Mouse (Mus musculus) CH12.LX (cell line): Measurements from ENCODE around the gene Slc25a26.

Experiments used
- BHLHE40 ChIP-seq: IDR thresholded peaks from 2 replicates; pipeline ENCODE4 v1.6.1; 2011; ENCODE audit warnings: mild to moderate bottlenecking, low read depth, low read length, improper control_type of control experiment
- CTCF ChIP-seq, 2 experiments: IDR thresholded peaks in 1 of 2; conservative IDR thresholded peaks in 1 of 2; 2 replicates each; pipeline ENCODE4 v1.5.1; 2011 to 2012; ENCODE audit warnings: low read depth in 2 of 2, low read length in 2 of 2, improper control_type of control experiment in 1 of 2, inconsistent platforms in 1 of 2, mild to moderate bottlenecking in 1 of 2, moderate library complexity in 1 of 2
- E2F4 ChIP-seq: IDR thresholded peaks from 2 replicates; pipeline ENCODE4 v1.6.1; 2011; ENCODE audit warnings: low read depth, low read length, improper control_type of control experiment; ENCODE audit not compliant: insufficient replicate concordance
- EP300 ChIP-seq: IDR thresholded peaks from 2 replicates; pipeline ENCODE4 v1.6.1; 2011; ENCODE audit warnings: low read length, improper control_type of control experiment
- JUND ChIP-seq: conservative IDR thresholded peaks from 2 replicates; pipeline ENCODE4 v1.6.1; 2011; ENCODE audit warnings: low read depth, low read length, improper control_type of control experiment
- MAX ChIP-seq: IDR thresholded peaks from 2 replicates; pipeline ENCODE4 v1.6.1; 2011; ENCODE audit warnings: low read length, improper control_type of control experiment
- POLR2A ChIP-seq: IDR thresholded peaks from 2 replicates; pipeline ENCODE4 v1.6.1; 2011; ENCODE audit warnings: low read depth, mild to moderate bottlenecking, improper control_type of control experiment, low read length
- POLR2AphosphoS2 ChIP-seq: IDR thresholded peaks from 2 replicates; pipeline ENCODE4 v1.6.1; 2011; ENCODE audit warnings: low read depth, low read length, improper control_type of control experiment
- RAD21 ChIP-seq: IDR thresholded peaks from 2 replicates; pipeline ENCODE4 v1.6.1; 2011; ENCODE audit warnings: low read depth, mild to moderate bottlenecking, low read length, improper control_type of control experiment, moderate library complexity
- RCOR1 ChIP-seq: conservative IDR thresholded peaks from 2 replicates; pipeline ENCODE4 v1.6.1; 2012; ENCODE audit warnings: low read depth, mild to moderate bottlenecking, inconsistent platforms, low read length, improper control_type of control experiment
- TCF12 ChIP-seq: IDR thresholded peaks from 2 replicates; pipeline ENCODE4 v1.6.1; 2014; ENCODE audit warnings: low read depth, mild to moderate bottlenecking, inconsistent platforms, low read length, improper control_type of control experiment
- USF2 ChIP-seq: conservative IDR thresholded peaks from 2 replicates; pipeline ENCODE4 v1.6.1; 2011; ENCODE audit warnings: low read depth, low read length, improper control_type of control experiment
- ZC3H11A ChIP-seq: IDR thresholded peaks from 2 replicates; pipeline ENCODE4 v1.6.1; 2012; ENCODE audit warnings: low read depth, mild to moderate bottlenecking, inconsistent platforms, low read length, improper control_type of control experiment
- ZKSCAN1 ChIP-seq: IDR thresholded peaks from 2 replicates; pipeline ENCODE4 v1.6.1; 2012; ENCODE audit warnings: low read depth, inconsistent platforms, low read length, improper control_type of control experiment, borderline replicate concordance

- TF ChIP-seq EP300 (no peak), E2F4 (no peak), CTCF (conservative IDR thresholded peaks at IDR 0.05 in 1 of 2, IDR thresholded peaks at IDR 0.05 in 1 of 2; ENCODE audit: low read depth in 2 of 2, low read length in 2 of 2) (no peak), RAD21 (no peak), USF2 (no peak), POLR2A (no peak), RCOR1 (no peak), JUND (no peak), MAX (no peak), ZKSCAN1 (no peak), TCF12 (no peak), BHLHE40 (no peak), ZC3H11A (no peak), POLR2AphosphoS2 (no peak)
Measured at GRCm38 (mm10) chr6:94547239-94547638, 47.1 kb downstream of the Slc25a26 start.
